Mouse (Mus musculus) embryo, embryonic 9.5 days (tissue): ENCODE data around the gene Cfap74.
"Not testable (repeated sequence)": the region's sequence is repeated elsewhere in the genome, so short reads cannot be mapped to it uniquely, and the experiment has no call there.

Source experiments
- DNase-seq: peaks from one replicate; pipeline ENCODE4 v3.0.0-alpha.2; 2017; ENCODE audit errors: extremely low spot score

The Cfap74 gene

DNA sequence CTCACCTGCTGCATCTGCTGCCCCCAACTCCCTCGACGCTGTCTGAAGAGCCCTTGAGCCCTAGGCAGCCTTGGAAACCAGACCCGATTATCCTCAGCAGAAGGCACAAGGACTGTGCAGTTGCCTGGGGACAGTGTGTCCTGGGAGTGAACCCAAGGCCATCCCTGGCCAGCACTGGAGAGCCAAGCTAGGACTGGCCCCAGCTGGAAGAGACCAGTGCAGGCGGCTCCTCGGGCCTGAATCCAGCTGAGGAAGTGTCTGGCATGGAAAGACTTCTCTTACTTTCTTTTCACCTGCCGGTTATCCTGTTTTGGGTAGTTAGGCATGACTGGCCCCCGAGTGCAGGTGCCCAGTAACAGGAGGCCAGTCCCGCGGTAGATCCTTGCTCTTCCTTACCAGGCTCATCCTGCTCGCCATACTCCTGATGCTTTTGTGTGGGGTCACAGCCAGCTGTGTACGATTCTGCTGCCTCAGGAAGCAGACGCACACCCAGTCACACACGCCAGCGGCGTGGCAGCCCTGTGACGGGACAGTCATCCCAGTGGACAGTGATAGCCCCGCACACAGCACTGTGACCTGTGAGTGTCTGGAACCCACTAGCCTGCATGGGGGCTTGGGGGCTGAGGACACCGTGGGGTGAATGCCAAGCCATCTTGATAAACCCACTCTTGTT, 60.7 kb downstream of the Cfap74 start:
- DNase-seq: no peak

DNA sequence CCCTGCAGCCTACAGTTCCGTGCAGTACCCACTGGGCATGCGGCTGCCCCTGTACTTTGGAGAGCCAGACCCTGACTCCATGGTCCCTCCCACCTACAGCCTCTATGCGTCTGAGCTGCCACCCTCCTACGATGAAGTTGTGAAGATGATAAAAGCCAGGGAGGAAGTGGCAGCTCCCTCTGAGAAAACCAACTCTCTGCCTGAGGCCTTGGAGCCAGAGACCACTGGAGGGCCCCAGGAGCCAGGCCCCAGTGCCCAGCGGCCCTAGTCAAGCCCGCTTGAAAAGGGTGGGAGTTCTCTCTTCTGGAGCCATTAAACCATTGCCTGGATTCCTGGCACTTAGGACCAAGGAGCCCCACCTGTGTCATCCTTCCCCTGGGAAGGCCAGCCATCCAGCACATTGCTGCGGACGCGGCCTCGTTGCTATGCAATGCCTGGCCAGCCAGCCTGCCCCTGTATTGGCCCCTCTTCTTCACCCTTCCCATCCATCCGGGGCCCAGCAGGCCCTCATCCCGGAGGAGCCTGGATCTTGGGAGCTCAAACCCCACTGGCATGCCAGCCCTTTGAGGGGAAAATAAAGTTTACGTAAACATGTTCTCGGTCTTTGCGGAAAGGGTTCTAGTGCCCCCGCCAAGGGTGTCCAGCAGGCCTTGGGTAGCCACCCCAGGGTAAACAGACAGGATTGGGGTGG, 61.4 kb downstream of the Cfap74 start:
- DNase-seq: no peak

DNA sequence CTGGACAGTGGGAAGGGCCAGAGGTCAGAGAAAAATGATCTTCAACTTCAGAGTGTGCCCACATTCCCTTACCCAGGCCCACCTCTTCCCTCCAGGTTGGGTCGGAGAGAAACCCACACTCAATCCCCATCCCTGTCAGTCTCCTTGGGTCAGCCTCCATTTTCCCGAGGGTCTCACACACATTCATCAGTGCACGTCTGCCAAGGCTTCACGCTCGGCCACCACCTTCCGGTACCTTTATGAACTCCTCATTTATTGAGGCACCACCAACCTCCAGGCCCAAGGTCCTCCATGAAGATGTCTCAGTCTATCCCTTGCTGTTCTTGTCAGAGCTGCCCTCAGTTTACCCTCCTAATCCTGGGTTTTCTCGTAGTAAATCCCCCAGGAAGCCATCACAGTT, 62.0 kb downstream of the Cfap74 start:
- no peak for DNase-seq

DNA sequence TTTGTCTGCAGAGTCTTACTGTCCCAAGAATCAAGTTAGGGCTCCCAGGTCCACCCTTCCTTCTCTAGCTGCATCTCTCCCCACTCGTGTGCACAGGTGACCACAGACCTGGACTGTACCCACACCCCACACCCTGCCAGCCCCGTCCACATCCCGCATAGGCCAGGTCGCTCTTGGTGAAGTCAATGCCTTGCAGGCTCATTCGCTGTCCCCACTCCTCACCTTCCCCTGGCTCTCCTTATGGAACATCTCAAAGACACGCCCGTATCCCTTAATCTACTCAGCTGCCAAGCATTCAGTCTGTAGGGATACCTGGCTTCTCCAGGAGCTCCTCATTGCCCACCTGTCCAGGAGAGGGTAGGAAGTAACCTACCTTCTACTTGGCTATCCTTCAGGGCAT, 62.4 kb downstream of the Cfap74 start:
- no peak for DNase-seq

DNA sequence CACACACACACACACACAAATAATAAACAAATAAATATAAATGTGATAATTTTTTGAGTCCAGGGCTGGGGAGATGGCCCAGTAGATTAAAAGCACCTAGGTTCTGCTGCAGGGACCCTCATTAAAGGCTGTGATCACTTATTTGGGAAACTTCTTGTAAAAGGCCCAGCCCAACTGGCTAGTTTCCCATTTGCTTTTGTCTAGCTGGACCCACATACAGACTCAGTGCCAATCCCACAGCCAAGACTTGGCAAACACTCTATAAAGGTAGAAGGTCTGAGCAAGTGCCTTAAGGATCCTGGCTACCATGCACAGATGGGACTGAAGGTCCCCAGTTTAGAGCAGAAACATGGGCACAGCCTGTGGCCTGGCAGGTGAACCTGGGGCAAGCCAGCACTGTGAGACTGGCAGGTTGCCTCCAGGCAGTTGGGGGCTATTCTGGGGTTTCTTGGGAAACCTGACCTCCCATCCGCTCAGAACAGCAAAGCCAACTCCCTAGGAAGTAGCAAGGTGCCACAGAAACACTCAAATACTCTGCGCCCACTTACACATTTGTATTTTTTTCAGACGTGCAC, 63.8 kb downstream of the Cfap74 start:
- no peak for DNase-seq

DNA sequence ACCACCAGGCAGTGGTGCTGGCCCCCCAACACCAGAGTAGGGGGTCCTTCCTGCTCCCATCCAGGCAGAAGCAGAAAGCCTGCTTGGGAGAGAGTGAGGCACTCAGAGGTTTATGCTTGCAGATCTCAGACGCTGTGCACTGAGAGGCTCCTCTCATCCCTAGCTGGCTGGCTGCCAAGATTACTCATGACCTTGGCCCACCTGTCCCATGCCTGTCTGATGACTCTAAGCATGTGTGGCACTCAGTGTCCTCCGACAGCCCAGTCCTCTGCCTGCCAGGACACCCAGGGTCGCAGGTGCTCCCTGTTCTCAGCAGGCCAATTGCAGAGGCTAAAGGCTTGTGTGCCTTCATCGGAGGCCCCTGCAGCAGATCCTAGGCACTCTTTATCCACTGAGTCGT, 64.3 kb downstream of the Cfap74 start:
- no peak for DNase-seq

DNA sequence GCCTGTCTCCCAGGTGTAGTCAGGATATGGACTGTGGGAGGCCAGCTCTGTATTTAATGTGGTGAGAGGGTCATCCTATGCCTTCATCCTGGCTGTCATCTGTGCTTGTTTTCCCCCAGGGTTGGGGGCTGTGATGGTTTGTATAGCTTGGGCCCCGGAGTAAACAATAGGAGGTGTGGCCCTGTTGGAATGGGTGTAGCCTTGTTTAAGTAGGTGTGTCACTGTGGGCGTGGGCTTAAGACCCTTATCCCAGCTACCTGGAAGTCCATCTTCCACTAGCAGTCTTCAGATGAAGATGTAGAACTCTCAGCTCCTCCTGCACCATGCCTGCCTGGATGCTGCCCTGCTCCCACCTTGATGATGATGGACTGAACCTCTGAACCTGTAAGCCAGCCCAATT, 64.8 kb downstream of the Cfap74 start:
- not testable (repeated sequence) for DNase-seq

DNA sequence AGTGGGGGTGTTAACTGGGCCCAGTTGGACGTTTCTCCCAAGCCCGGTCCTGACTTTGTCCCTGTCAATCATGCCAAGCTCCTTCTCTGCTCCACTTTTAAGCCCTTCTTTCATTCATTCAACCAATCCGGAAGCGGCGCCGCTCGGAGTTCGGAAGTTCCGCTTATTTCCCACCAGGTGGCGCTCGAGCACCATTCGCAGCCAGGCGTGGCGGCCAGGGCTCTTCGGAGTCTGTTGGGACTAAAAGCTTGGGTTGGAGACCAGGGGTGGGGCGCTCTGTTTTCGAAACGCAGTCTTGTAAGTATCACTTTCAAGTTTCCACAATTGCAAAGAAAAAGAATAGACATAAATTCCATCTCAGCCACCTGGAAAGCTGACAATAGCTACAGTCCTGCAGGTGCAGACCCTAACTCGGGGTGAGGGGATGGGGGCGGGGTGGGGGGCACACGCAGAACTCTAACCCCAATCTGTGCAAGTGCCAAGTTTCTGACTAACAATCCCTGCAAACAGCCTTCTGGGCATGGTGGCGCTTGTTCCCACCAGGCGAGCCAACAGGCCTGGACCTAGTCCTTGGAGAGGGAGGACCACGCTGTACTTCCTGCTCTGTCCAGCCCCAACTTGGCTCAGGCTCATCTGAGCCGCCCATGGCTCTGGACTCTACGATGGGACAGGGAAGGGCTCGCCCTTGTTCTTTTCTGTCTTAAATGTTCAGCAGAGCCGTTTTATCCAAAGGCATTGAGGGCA, 72.6 kb downstream of the Cfap74 start:
- DNase-seq: peak; percentile 85

DNA sequence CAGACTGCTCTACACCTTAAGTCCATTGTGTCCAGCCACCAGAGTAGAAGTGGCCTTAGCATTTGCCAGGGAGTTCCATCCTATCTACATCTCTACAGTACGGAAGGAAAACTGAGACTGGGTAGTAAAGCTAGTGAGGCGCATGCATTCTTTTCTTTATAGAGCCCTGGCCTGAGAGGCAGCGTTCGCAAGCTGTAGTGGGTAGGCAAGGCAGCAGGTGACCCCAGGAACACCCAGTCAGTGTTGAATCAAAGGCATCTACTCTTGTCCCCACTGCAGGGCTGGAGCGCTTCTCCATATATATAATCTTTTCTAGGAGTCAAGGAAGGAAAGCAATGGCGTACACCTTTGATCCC, 73.1 kb downstream of the Cfap74 start:
- DNase-seq: no peak

DNA sequence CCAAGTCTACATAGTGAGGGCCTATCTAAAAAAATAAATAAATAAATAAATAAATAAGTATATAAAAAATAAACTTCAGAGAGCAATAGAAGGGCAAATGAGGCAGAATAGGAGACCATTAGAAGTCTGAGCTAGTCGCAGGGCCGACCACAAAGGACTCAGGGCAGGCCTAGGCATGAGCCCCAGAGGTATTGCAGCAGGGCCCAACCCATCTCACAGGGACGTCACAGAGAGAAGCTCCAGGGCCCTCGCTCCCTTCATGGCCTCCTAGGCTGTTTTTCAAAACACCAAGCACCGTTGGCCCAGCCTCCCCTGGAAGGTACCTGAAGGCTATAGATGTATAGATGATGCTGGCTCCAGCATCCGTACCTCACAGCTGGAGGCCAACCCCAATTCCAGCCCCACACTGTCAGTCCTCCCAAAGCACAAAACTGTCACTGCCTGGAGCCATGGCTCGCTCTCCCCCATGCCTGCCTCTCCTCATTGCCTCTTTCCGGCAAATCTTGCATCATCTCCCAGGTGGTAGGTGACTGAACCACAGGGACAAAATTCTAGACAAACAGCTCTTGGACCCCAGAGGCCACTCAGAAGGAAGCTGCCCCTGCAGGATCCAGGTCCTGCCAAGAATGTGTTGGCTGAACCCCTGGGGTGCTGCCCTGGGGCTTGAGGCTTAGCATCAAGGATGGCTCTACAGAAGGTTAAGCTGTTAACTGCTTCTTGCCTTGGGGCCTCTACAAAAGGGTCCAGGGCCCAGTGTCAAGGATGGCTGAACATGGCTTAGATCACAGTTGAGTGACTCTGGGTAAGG, 73.9 kb downstream of the Cfap74 start:
- DNase-seq: no peak

DNA sequence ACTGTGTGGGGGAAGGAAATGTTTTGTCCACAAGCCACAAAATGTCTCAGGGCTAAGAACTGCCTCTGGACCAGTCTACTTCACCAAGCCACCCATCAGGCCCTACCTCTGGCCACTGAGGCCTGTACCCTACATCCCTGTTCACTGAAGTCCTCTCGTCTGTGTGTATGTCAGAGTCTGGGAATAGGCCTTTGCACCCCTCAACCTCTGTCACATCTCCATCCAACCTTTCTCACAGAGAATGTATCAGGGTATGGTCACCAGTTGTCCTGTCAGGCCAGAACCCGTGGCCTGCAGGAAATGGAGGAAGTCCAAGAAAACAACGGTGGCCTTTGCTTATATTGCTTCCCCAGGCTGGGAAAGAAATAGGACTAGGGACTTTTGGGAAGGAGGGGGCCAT, 76.5 kb downstream of the Cfap74 start:
- no peak for DNase-seq

DNA sequence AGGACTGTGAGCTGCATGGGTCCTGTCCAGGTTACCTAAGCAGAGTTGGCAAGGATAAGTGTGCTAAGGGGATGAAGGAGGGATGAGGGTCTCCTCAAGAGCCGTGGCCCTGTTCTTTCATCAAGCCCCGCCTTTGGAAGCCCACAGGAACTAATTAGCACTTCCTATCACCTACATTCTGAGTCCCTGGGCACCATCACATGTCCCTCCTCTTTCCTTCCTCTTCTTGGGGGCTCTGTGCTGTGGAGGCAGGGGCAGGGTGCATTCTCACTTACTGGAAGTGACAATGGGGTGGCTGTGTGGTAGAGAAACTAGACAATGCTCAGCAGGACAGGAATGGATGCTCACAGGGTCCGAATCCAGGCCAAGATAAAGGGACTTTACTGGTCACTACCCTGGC, 78.8 kb downstream of the Cfap74 start:
- DNase-seq: no peak

DNA sequence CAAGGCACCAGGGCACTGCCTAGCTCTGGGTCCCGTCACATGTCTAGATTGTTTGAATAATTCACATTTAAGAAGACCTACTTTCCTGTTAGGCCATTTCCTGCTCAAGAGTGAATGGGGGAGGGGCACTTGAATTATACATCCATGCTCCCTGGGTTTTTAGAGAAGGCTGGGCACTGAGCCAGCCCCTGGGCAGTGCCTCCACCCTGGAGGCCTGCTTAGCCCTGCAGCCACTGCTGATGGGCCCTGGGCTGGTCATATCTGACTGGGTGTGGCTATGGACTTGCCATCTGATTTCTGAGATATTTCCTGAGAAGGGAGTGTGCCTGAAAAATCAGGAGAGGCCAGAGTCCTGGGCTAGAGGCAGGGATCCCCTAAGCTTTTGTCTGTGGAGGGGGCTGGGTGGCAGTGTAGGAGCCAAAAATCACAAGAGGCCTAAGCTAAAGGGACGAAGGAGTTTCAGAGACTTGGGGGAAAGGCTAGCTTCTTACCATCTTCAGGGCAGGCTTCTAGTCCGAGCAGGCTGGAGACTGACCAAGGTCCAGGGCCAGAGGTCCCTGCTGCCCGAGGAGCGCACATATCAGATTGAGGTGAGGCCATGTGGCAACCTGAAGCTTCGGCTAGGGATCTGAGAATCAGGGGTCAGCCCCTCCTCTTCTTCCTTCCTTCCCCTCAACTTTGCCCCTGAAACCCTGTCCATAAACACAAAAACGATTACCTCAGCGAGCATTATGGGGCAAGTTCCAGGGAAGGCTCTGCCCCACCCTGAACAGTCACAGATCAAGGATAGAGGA, 79.4 kb downstream of the Cfap74 start:
- no peak for DNase-seq

DNA sequence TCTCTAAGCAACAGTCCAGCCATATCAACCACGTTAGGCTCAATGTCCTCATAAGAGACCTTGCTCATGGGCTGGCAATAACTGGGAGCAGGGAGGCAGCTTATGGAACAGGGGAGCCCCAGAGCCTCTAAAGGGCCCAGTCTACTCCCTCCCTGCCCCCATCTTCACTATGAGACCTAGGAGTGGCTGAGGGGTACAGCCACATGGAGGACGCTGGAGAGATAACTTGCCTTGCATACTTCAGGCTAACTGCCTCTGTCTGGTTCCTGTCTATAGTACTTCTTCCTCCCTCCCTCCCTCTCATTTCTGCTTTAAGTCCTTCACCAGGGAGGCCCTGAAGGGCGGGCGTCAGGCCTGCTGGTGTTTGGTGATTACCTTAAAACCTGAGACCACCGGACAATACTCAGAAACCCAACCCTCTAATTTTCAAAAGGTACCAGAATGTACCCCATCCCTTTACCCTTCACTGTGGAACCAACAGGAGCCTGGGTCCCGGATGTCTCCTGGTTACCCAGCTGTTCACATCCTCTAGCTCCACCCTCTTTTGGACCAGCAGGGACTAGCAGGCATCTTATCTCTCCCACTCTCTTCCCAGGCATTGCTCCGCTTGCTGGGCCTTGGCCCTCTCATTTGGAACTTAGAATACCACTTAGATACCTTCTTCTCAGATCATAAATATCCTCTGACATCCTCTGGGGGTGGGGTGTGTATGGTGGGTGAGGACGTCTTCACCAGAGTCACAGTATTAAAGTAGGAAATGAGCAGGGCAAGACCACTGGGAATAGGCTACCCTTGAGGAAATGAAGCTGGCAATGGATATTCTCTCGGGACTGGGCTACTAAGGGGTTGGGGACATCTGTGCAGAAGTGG, 80.3 kb downstream of the Cfap74 start:
- DNase-seq: no peak

DNA sequence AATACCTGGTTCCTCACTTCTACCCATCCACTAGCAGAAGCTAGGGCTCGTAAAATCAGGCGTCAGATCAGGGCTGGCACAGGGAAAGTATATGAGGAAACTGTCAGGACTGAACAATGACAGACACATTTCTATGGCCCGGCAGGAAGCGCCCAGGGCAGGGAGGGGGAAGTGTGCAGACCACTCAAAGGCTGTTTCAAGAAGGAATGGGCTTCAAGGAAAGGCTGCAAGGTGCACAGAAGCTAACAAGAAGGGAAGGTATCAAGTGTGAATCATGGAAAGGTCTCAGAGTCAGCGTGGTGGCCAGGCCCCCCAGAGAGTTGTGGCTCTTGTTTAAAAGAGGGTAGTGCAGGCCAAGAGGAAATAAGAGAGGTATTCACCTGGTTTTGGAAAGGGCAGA, 81.5 kb downstream of the Cfap74 start:
- peak; percentile 27 for DNase-seq

DNA sequence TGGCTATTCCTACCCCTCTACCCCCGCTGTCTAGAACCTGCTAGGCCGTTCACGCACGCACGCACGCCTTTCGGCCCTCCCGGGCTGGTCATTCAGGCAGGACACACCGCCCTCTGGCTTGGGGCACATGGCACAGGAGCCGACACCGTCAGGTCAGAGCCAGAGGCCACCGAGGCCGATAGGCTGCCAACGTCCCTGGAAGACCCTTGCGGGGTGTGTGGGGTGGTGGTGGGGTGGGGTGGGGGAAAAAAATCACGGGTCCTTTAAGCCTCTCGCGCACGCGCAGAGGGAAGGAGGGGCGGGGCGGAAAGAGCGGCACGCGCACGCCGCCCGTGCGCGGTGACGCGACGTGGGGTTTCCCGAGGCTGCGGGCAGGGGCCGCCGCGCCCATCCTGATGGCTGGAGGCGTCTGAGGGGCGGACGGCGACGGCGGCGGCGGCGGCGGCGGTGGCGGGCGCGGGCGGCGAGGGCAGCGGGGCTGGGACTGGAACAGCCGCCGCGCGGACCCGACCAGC, 82.1 kb downstream of the Cfap74 start, which contains the start of gene Gnb1:
Gene Gnb1 (plus strand): TSS at position 372 of the 515 bp plus-strand sequence.
- peak; percentile 91 for DNase-seq

DNA sequence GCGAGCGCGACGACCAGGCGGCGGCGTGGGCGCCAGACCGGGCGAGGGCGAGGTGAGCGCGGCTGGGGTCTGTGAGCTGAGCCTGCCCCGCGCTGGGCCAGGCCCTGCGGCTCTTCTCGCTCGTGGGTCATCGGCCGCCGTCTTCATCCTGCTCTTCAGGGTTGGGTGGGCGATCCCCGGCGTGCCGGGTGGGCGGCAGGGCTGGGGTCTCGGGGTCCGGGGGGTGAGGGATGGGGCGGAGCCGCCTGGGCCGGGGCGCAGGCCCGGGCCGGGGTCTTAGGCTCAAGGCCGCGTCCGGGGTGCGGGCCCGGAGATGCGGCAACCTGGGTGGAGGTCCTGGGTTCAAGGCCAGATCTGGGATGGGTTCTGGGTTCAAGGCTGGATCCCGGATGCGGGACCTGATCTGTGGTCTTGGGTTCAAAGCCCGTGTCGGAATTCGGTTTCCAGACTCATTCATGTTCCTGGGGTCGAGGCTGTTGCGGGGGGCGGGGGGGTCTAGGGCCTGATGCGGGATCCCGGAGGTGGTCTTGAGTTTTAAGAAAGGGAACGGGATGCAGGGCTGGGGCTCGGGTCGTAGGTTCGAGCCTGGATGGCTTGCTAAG, 82.6 kb downstream of the Cfap74 start:
- peak; percentile 73 for DNase-seq

DNA sequence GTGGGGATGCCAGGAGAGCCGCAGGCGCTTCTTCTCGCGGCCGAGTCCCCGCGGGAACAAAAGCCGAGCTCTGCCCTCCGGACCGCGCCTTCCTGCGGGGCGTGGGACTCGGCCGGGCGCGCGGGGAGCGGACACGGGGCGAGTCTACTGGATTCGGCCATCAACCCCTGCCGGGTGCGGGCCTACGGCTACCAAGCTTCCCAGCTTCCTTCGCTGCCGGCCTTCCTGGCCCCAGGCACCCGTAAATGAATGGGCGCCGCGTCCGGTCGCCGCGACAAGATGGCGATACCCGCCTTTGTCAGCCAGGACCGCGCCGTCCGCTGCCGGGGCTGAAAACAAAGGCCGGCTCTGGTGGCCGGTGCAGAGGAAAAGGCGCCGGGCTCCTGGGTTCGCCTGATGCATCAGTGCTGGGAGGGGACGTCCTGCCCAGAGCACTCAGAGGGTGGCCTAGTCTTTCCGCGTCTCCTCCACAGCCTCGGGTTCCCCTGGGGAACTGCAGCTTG, 83.2 kb downstream of the Cfap74 start:
- no peak for DNase-seq

DNA sequence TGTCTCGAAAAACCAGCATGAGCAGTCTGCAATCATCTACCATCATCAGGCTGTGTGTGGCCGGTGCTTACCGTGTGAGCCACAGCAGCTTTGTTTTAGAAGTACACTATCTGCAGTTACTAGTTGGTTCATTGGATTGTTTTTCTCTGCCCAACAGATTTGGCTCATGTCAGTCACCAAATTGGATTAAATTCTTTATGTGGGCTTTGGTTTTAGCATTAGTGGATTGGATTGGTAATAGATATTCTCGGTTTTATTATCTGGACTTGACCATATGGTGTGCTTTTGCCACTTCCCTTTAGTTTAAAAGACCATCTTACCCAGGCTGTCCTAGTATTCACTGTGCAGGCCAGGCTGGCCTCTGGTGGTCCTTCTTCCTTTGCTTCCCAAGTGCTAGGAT, 85.9 kb downstream of the Cfap74 start:
- no peak for DNase-seq
